Mouse (Mus musculus): ENCODE measurements around the gene Mvb12a. TPM values are rescaled to one million over a fixed set of nuclear protein-coding genes. Genes with fewer than 3 reads are reported as not detected.

Gene Mvb12a
- polyA plus RNA-seq, 1 experiment from 2014 or later: 126 TPM

DNA sequence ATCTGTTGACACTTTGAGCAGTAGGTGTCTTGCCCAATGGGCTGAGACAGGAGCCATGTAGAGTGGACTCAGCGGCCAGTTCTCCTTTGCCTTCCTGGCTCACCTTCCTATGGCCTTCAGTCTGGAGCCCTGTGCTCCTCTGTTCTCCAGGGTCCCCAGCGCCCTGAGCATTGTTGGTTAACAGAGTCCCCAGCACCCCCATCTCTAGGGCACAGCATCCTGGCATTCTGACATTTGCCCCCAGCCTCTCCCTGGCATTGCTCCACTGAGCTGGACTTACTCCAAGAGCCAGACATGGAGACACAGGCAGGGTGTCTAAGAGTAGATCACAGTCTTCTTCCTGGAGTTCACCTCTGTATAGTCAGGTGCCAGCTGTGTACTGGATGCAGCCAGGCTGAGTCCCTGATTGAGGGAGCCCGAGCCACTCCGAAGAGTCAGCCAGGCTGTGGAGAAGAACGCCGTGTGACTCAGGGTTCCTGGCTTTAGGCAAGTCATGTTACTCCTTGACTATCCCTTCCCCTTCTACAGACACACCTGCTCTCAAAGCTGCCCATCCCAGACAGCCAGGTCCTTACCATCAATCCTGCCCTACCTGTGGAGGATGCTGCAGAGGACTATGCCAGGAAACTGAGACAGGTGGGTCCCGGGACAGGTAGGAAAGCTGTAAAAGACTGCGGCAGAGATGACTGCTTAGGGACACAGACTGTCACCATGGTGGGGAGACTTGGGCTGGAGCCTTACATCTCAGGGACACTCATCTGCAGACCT, 51.0 kb downstream of the Mvb12a start:
- H3K27ac ChIP-seq (ENCODE audit: low read length): no peak overlapping the region
- H3K4me3 ChIP-seq (ENCODE audit: low read length): no peak overlapping the region
- no peak overlapping the region for H3K4me2 ChIP-seq (ENCODE audit: low read depth, low read length)
- H3K9ac ChIP-seq (ENCODE audit: low read depth, low read length): peak overlapping the region; percentile 97; the same call in 1 of the 2 replicates
- no peak for ATAC-seq
- no peaks in the 10 kb centered on the region for H3K36me3 ChIP-seq (ENCODE audit: control insufficient read depth, insufficient read depth, low read length)
- H3K27me3 ChIP-seq (replicated peaks; ENCODE audit: control insufficient read depth, insufficient read depth, low read length): no peaks in the 10 kb centered on the region
- peaks cover 24% of the 10 kb centered on the region for H3K4me1 ChIP-seq (ENCODE audit: control insufficient read depth, insufficient read depth, low read length)
- WGBS: 92% methylated on average over 8 of the region's 8 CpGs
- no peaks in the 10 kb centered on the region for H3K9me3 ChIP-seq (ENCODE audit: control insufficient read depth, low read length)

DNA sequence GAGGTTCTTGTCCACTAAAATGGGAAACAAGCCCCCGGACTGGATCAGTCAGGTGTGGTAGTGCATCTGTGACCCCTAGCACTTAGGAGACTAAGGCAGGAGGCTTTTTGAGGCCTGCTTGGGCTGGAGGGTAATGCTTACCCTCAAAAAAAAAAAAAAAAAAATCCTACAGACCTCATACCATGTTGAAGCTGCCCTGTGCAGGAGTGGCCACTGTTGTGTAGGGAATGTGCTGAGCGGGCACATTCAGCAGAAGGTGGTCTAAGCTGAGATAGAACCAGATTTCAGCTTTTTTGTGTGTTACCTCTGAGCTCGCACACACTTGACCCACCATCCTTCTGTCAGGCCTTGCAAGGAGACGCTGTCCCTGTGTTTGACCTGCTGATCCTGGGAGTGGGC, 51.6 kb downstream of the Mvb12a start:
- Histone ChIP-seq H3K9me3 (ENCODE audit: control insufficient read depth, low read length) (no peaks in the 10 kb centered on the region), H3K9ac (ENCODE audit: low read depth, low read length) (no peak overlapping the region), H3K27ac (ENCODE audit: low read length) (no peak overlapping the region), H3K4me2 (ENCODE audit: low read depth, low read length) (no peak overlapping the region), H3K4me1 (ENCODE audit: control insufficient read depth, insufficient read depth, low read length) (peaks cover 24% of the 10 kb centered on the region), H3K36me3 (ENCODE audit: control insufficient read depth, insufficient read depth, low read length) (no peaks in the 10 kb centered on the region), H3K27me3 (replicated peaks; ENCODE audit: control insufficient read depth, insufficient read depth, low read length) (no peaks in the 10 kb centered on the region), H3K4me3 (ENCODE audit: low read length) (no peak overlapping the region)
- no peak for ATAC-seq
- WGBS: 86% methylated on average over 4 of the region's 4 CpGs

DNA sequence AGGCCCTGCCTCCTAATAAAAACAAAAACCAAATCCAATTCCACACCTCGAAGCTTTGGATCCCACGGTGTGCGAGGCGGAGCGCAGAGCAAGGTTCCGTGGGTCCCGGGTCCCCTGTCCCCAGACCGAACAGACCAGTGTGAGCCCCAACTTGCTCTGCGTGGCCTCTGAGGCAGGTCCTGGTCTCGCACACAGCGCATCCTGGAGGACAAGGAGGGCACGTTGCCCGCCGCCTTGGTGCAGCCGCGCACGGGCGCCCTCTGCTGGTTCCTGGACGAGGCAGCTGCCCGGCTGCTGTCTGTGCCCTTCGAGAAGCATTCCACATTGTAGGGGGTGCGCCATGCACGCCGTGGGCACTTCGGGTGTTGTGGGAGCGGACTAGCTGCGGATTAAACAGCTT, 53.1 kb downstream of the Mvb12a start:
- Histone ChIP-seq H3K27ac (ENCODE audit: low read length) (no peak overlapping the region), H3K4me2 (ENCODE audit: low read depth, low read length) (no peak overlapping the region), H3K9me3 (ENCODE audit: control insufficient read depth, low read length) (no peaks in the 10 kb centered on the region), H3K4me3 (ENCODE audit: low read length) (no peak overlapping the region), H3K9ac (ENCODE audit: low read depth, low read length) (0 out of 2 replicates have a peak overlapping the region, but pooled peaks have one; percentile 25), H3K36me3 (ENCODE audit: control insufficient read depth, insufficient read depth, low read length) (no peaks in the 10 kb centered on the region), H3K4me1 (ENCODE audit: control insufficient read depth, insufficient read depth, low read length) (peaks cover 22% of the 10 kb centered on the region), H3K27me3 (replicated peaks; ENCODE audit: control insufficient read depth, insufficient read depth, low read length) (no peaks in the 10 kb centered on the region)
- WGBS: 7% methylated on average over 27 of the region's 27 CpGs
- peak; percentile 15; the same call in 1 of the 2 replicates for ATAC-seq

DNA sequence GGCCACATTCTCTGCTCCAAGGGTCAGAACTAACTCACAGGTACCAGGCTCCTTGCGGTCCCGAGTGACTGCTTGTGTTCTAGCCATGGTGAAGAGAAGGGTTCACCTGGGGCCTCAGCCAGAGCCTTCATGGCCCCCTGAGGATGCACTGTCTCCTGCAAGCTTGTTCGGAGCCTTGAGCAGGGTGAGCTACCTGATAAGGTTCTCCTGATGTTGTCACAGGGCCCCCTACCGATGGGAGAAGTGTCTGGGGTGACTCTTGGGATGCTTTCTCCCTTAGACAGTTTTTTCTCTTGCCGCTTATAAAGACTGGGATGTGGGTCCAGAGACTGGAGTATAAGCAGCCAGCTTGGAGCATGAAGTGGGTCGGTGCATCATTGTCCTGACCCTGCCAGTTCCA, 53.7 kb downstream of the Mvb12a start:
- Histone ChIP-seq H3K27me3 (replicated peaks; ENCODE audit: control insufficient read depth, insufficient read depth, low read length) (no peaks in the 10 kb centered on the region), H3K27ac (ENCODE audit: low read length) (no peak overlapping the region), H3K9ac (ENCODE audit: low read depth, low read length) (no peak overlapping the region), H3K4me3 (ENCODE audit: low read length) (no peak overlapping the region), H3K4me1 (ENCODE audit: control insufficient read depth, insufficient read depth, low read length) (peaks cover 18% of the 10 kb centered on the region), H3K36me3 (ENCODE audit: control insufficient read depth, insufficient read depth, low read length) (no peaks in the 10 kb centered on the region), H3K4me2 (ENCODE audit: low read depth, low read length) (no peak overlapping the region), H3K9me3 (ENCODE audit: control insufficient read depth, low read length) (no peaks in the 10 kb centered on the region)
- WGBS: 59% methylated on average over 6 of the region's 6 CpGs
- ATAC-seq: no peak

DNA sequence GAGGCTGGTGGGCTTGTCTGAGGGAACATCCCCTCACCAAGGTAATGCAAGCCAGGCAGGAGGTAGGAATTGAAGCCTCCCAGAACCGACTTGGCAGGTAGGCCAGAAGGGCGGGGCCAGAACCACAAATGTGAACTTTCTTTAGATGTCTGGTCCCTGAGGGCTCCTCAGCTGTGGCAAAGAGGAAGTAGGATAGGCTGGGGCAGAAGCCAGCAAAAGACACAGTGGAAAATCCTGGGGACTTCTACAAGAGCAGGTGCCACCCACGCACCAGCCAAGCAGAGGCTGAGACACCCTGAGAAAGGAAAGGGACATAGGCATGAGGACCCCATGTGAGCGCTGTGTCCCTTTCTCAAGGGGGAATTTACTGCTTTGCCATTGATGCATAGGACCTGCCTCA, 54.1 kb downstream of the Mvb12a start:
- peaks cover 18% of the 10 kb centered on the region for H3K4me1 ChIP-seq (ENCODE audit: control insufficient read depth, insufficient read depth, low read length)
- H3K27ac ChIP-seq (ENCODE audit: low read length): no peak overlapping the region
- ATAC-seq: no peak
- no peak overlapping the region for H3K4me2 ChIP-seq (ENCODE audit: low read depth, low read length)
- H3K9me3 ChIP-seq (ENCODE audit: control insufficient read depth, low read length): no peaks in the 10 kb centered on the region
- H3K4me3 ChIP-seq (ENCODE audit: low read length): no peak overlapping the region
- H3K9ac ChIP-seq (ENCODE audit: low read depth, low read length): no peak overlapping the region
- H3K27me3 ChIP-seq (replicated peaks; ENCODE audit: control insufficient read depth, insufficient read depth, low read length): no peaks in the 10 kb centered on the region; the same call in 1 of the 2 replicates
- WGBS: 79% methylated on average over 4 of the region's 4 CpGs
- H3K36me3 ChIP-seq (ENCODE audit: control insufficient read depth, insufficient read depth, low read length): no peaks in the 10 kb centered on the region

DNA sequence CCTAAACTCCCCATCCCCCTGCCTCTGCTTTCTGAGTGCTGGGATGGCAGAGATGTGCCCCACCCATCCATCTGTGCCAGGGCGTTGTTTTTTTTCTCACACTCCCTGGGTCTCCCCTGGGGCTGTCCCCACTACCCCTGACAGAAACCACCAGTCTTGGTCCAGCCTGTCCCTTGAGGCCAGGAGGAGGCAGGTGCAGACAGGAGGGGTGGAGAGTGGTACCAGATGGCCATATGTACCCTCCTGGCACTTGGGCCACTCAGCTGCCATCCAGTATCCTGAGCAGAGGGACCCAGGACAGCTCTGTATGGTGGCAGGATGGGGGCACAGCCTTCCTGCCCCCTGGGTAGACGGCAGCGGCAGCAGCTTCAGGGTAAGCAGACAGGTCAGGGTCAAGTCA, 54.7 kb downstream of the Mvb12a start, which contains the start of gene Fam129c:
TSS of gene Fam129c (plus strand) at position 198 of the 400 bp plus-strand sequence.
- Histone ChIP-seq H3K4me1 (ENCODE audit: control insufficient read depth, insufficient read depth, low read length) (peaks cover 25% of the 10 kb centered on the region), H3K4me3 (ENCODE audit: low read length) (no peak within 1 kb of the TSS), H3K9me3 (ENCODE audit: control insufficient read depth, low read length) (no peaks in the 10 kb centered on the region), H3K36me3 (ENCODE audit: control insufficient read depth, insufficient read depth, low read length) (no peaks in the 10 kb centered on the region), H3K4me2 (ENCODE audit: low read depth, low read length) (no peak within 1 kb of the TSS), H3K27me3 (replicated peaks; ENCODE audit: control insufficient read depth, insufficient read depth, low read length) (peaks cover 6% of the 10 kb centered on the region), H3K9ac (ENCODE audit: low read depth, low read length) (no peak within 1 kb of the TSS), H3K27ac (ENCODE audit: low read length) (no peak within 1 kb of the TSS)
- WGBS: 85% methylated on average over 3 of the region's 3 CpGs
- no peak for ATAC-seq

Other genes starting within 250 kb of the Mvb12a start
- gene Use1, start 176.1 kb upstream of the Mvb12a start, polyA plus RNA-seq (2015; fragmentation: Nextera tagmentation; extraction: Ambion mirVana): 89.5 and 95.8 TPM in 2 replicates
- gene Ocel1, start 171.6 kb upstream of the Mvb12a start, polyA plus RNA-seq (2015; fragmentation: Nextera tagmentation; extraction: Ambion mirVana): 6.3 and 8.5 TPM in 2 replicates
- gene Nr2f6, start 161.0 kb upstream of the Mvb12a start, polyA plus RNA-seq (2015; fragmentation: Nextera tagmentation; extraction: Ambion mirVana): 35.8 and 51.1 TPM in 2 replicates
- 10.8 and 10.9 TPM in 2 replicates for gene Ushbp1, start 147.1 kb upstream of the Mvb12a start, polyA plus RNA-seq (2015; fragmentation: Nextera tagmentation; extraction: Ambion mirVana)
- gene Babam1, start 146.1 kb upstream of the Mvb12a start, polyA plus RNA-seq (2015; fragmentation: Nextera tagmentation; extraction: Ambion mirVana): 84.7 and 86.9 TPM in 2 replicates
- gene Ankle1, start 136.9 kb upstream of the Mvb12a start, polyA plus RNA-seq (2015; fragmentation: Nextera tagmentation; extraction: Ambion mirVana): 32.0 and 39.4 TPM in 2 replicates
- 24.0 and 25.1 TPM in 2 replicates for gene Abhd8, start 79.3 kb upstream of the Mvb12a start, polyA plus RNA-seq (2015; fragmentation: Nextera tagmentation; extraction: Ambion mirVana)
- 224 and 234 TPM in 2 replicates for gene Mrpl34, start 78.0 kb upstream of the Mvb12a start, polyA plus RNA-seq (2015; fragmentation: Nextera tagmentation; extraction: Ambion mirVana)
- 88.1 and 91.7 TPM in 2 replicates for gene Dda1, start 73.7 kb upstream of the Mvb12a start, polyA plus RNA-seq (2015; fragmentation: Nextera tagmentation; extraction: Ambion mirVana)
- 0.20 and 0.43 TPM in 2 replicates for gene Ano8, start 57.0 kb upstream of the Mvb12a start, polyA plus RNA-seq (2015; fragmentation: Nextera tagmentation; extraction: Ambion mirVana)
- gene Gtpbp3, start 54.8 kb upstream of the Mvb12a start, polyA plus RNA-seq (2015; fragmentation: Nextera tagmentation; extraction: Ambion mirVana): 14.0 and 14.9 TPM in 2 replicates
- gene Plvap, start 31.2 kb upstream of the Mvb12a start, polyA plus RNA-seq (2015; fragmentation: Nextera tagmentation; extraction: Ambion mirVana): 70.9 and 80.9 TPM in 2 replicates
- 0.26 and 0.28 TPM in 2 replicates for gene Ccdc194, start 17.2 kb upstream of the Mvb12a start, polyA plus RNA-seq (2015; fragmentation: Nextera tagmentation; extraction: Ambion mirVana)
- gene Bst2, start 5.5 kb upstream of the Mvb12a start, polyA plus RNA-seq (2015; fragmentation: Nextera tagmentation; extraction: Ambion mirVana): 38.8 and 42.0 TPM in 2 replicates
- gene Tmem221, start 15.9 kb downstream of the Mvb12a start, polyA plus RNA-seq (2015; fragmentation: Nextera tagmentation; extraction: Ambion mirVana): 1.3 and 1.8 TPM in 2 replicates
- gene Nxnl1, start 23.7 kb downstream of the Mvb12a start, polyA plus RNA-seq (2015; fragmentation: Nextera tagmentation; extraction: Ambion mirVana): 0.06 TPM in 1 of 2 replicates, not detected in the other
- 21.0 and 24.3 TPM in 2 replicates for gene Slc27a1, start 26.0 kb downstream of the Mvb12a start, polyA plus RNA-seq (2015; fragmentation: Nextera tagmentation; extraction: Ambion mirVana)
- gene Pgls, start 49.3 kb downstream of the Mvb12a start, polyA plus RNA-seq (2015; fragmentation: Nextera tagmentation; extraction: Ambion mirVana): 244 and 252 TPM in 2 replicates
- gene Fam129c, start 54.7 kb downstream of the Mvb12a start, polyA plus RNA-seq (2015; fragmentation: Nextera tagmentation; extraction: Ambion mirVana): 3.0 and 3.5 TPM in 2 replicates
- gene Colgalt1, start 68.1 kb downstream of the Mvb12a start, polyA plus RNA-seq (2015; fragmentation: Nextera tagmentation; extraction: Ambion mirVana): 68.0 and 70.5 TPM in 2 replicates
- gene Unc13a, start 128.8 kb downstream of the Mvb12a start, polyA plus RNA-seq (2015; fragmentation: Nextera tagmentation; extraction: Ambion mirVana): 0.98 and 1.2 TPM in 2 replicates
- 11.5 and 13.5 TPM in 2 replicates for gene Jak3, start 133.4 kb downstream of the Mvb12a start, polyA plus RNA-seq (2015; fragmentation: Nextera tagmentation; extraction: Ambion mirVana)
- gene Insl3, start 146.3 kb downstream of the Mvb12a start, polyA plus RNA-seq (2015; fragmentation: Nextera tagmentation; extraction: Ambion mirVana): 2.4 and 2.5 TPM in 2 replicates
- gene B3gnt3, start 158.9 kb downstream of the Mvb12a start, polyA plus RNA-seq (2015; fragmentation: Nextera tagmentation; extraction: Ambion mirVana): 19.2 and 20.9 TPM in 2 replicates
- gene Fcho1, start 182.8 kb downstream of the Mvb12a start, polyA plus RNA-seq (2015; fragmentation: Nextera tagmentation; extraction: Ambion mirVana): 5.0 and 6.4 TPM in 2 replicates